ENCODE assay signal across 8 mouse cellular contexts in the genomic region with DNA sequence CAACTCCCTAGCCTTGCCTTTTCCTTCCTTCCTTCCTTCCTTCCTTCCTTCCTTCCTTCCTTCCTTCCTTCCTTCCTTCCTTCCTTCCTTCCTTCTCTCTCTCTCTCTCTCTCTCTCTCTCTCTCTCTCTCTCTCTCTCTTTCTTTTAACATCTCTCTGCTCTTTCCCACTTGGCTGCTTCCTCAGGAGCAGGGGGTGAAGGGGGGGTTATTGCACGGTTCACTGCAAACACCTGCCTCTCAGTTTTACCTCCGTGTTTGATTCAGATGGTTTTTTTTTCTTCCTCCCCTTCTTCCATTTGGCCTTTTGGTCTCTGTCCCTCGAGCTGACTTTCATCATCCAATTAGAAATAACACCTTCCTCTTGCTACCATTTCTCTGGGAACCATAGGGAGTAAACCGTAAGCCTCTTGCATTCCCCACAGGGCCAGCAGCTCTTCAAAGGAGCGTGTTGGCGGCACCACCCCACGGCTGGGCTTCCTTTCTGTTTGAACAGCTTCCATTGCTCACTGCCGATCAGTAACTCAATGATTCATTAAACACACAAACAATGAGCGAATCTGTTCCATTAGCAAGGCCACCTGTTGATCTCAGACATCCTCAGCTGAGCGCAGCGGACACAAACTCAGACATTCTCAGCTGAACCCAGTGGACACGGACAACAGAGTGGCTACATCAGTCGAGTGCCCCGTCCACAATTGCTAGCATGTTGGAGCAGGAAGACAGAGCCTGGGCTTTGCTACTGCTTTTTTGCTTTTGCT.
DNase-seq lines count a peak whose midpoint lies in the region; ATAC-seq and TF ChIP-seq lines count a peak whose summit lies in the region.

No protein-coding gene starts in this region.

- no peak for TF ChIP-seq CTCF in liver, embryonic 14.5 days (IDR thresholded peaks at IDR 0.05; ENCODE audit: low read depth)

- ATAC-seq in heart, embryonic 11.5 days (replicated peaks; ENCODE audit: insufficient number of reproducible peaks, low FRiP score, low TSS enrichment) = no peak
- ATAC-seq in kidney, embryonic 15.5 days (replicated peaks; ENCODE audit: low FRiP score) = peak; percentile 88
- no peak for ATAC-seq in liver, embryonic 14.5 days (ENCODE audit: insufficient read depth)
- ATAC-seq in neural tube, embryonic 13.5 days (ENCODE audit: low read depth) = no peak

- H3K27me3 ChIP-seq in heart, embryonic 11.5 days (ENCODE audit: control insufficient read depth, insufficient read depth, low read length) = no peaks in the 10 kb centered on the region
- H3K27me3 ChIP-seq in kidney, embryonic 15.5 days = no peaks in the 10 kb centered on the region
- no peaks in the 10 kb centered on the region for H3K27me3 ChIP-seq in liver, embryonic 14.5 days (ENCODE audit: control insufficient read depth, insufficient read depth, low read length)
- no peaks in the 10 kb centered on the region for H3K27me3 ChIP-seq in neural tube, embryonic 13.5 days

- 31% methylated on average over 14 of the region's 14 CpGs for WGBS in heart, embryonic 11.5 days (ENCODE audit: insufficient replicate concordance)
- 15% methylated on average over 14 of the region's 14 CpGs for WGBS in kidney, embryonic 15.5 days
- 31% methylated on average over 14 of the region's 14 CpGs for WGBS in liver, embryonic 14.5 days (ENCODE audit: insufficient replicate concordance)
- 35% methylated on average over 14 of the region's 14 CpGs for WGBS in neural tube, embryonic 13.5 days

- H3K4me1 ChIP-seq in heart, embryonic 11.5 days (ENCODE audit: control insufficient read depth, insufficient read depth, low read length) = no peaks in the 10 kb centered on the region
- peaks cover 13% of the 10 kb centered on the region for H3K4me1 ChIP-seq in kidney, embryonic 15.5 days
- H3K4me1 ChIP-seq in liver, embryonic 14.5 days (replicated peaks; ENCODE audit: control insufficient read depth in 2 of 2, insufficient read depth in 2 of 2, low read length in 1 of 2) = no peaks in the 10 kb centered on the region
- peaks cover 9% of the 10 kb centered on the region; the same call in 1 of the 2 replicates for H3K4me1 ChIP-seq in neural tube, embryonic 13.5 days (replicated peaks)

- H3K36me3 ChIP-seq in heart, embryonic 11.5 days (ENCODE audit: control insufficient read depth, insufficient read depth, low read length) = no peaks in the 10 kb centered on the region
- no peaks in the 10 kb centered on the region for H3K36me3 ChIP-seq in kidney, embryonic 15.5 days
- no peaks in the 10 kb centered on the region for H3K36me3 ChIP-seq in liver, embryonic 14.5 days (replicated peaks; ENCODE audit: control insufficient read depth, insufficient read depth, low read depth)
- H3K36me3 ChIP-seq in neural tube, embryonic 13.5 days = no peaks in the 10 kb centered on the region

- TF ChIP-seq EP300 in liver, embryonic 14.5 days (IDR thresholded peaks at IDR 0.05; ENCODE audit: low read depth) = no peak

- H3K4me3 ChIP-seq in heart, embryonic 11.5 days (ENCODE audit: low read depth, low read length) = peak overlapping the region; percentile 25; the same call in 1 of the 2 replicates
- peak overlapping the region; percentile 31 for H3K4me3 ChIP-seq in kidney, embryonic 15.5 days (replicated peaks)
- H3K4me3 ChIP-seq in liver, embryonic 14.5 days (ENCODE audit: insufficient read depth in 1 of 2, low read depth in 2 of 2, low read length in 2 of 2) = peak overlapping the region in 1 of 2 experiments; percentile 27; a peak in 1 of 4 replicates
- 0 out of 2 replicates have a peak overlapping the region, but pooled peaks have one; percentile 6 for H3K4me3 ChIP-seq in neural tube, embryonic 13.5 days

- DNase-seq in urinary bladder, postnatal 14 days (ENCODE audit: low spot score) = peak; percentile 48
- DNase-seq in urinary bladder, adult 2 months (ENCODE audit: low spot score) = no peak
- no peak for DNase-seq in liver, embryonic 14.5 days (ENCODE audit: low read depth in 3 of 3, low spot score in 3 of 3)
- no peak for DNase-seq in spleen, adult 12 weeks (ENCODE audit: low spot score)
- DNase-seq in spleen, postnatal 36 days (ENCODE audit: low spot score in 2 of 2) = no peak

- H3K9me3 ChIP-seq in heart, embryonic 11.5 days (replicated peaks; ENCODE audit: control insufficient read depth, low read length) = no peaks in the 10 kb centered on the region
- H3K9me3 ChIP-seq in kidney, embryonic 15.5 days (replicated peaks) = no peaks in the 10 kb centered on the region
- no peaks in the 10 kb centered on the region for H3K9me3 ChIP-seq in liver, embryonic 14.5 days (ENCODE audit: control insufficient read depth, low read length)
- H3K9me3 ChIP-seq in neural tube, embryonic 13.5 days = no peaks in the 10 kb centered on the region

- H3K9ac ChIP-seq in heart, embryonic 11.5 days (ENCODE audit: low read depth, low read length) = no peak overlapping the region
- H3K9ac ChIP-seq in kidney, embryonic 15.5 days = no peak overlapping the region
- no peak overlapping the region for H3K9ac ChIP-seq in liver, embryonic 14.5 days (replicated peaks)
- H3K9ac ChIP-seq in neural tube, embryonic 13.5 days = no peak overlapping the region

- H3K27ac ChIP-seq in heart, embryonic 11.5 days (ENCODE audit: low read depth, low read length) = no peak overlapping the region
- H3K27ac ChIP-seq in kidney, embryonic 15.5 days = peak overlapping the region; percentile 58
- no peak overlapping the region for H3K27ac ChIP-seq in liver, embryonic 14.5 days
- no peak overlapping the region for H3K27ac ChIP-seq in neural tube, embryonic 13.5 days (replicated peaks)

- H3K4me2 ChIP-seq in heart, embryonic 11.5 days = peak overlapping the region; percentile 33
- peak overlapping the region; percentile 56 for H3K4me2 ChIP-seq in kidney, embryonic 15.5 days
- H3K4me2 ChIP-seq in liver, embryonic 14.5 days (ENCODE audit: low read depth) = peak overlapping the region; percentile 22; the same call in 1 of the 2 replicates
- H3K4me2 ChIP-seq in neural tube, embryonic 13.5 days = peak overlapping the region; percentile 43
